Mouse (Mus musculus) testis, postnatal 10 days (tissue): Measurements from ENCODE around the gene Fbxo47.
"Not testable (repeated sequence)": the region's sequence is repeated elsewhere in the genome, so short reads cannot be mapped to it uniquely, and the experiment has no call there.

Experiments
- DNase-seq: peaks from one replicate; pipeline ENCODE4 v3.0.0; 2021; ENCODE audit warnings: low spot score

Fbxo47 gene

GRCm38 (mm10) chr11:97877341-97877740 lies 6.6 kb downstream of the Fbxo47 start:
- DNase-seq, result peak; percentile 6

DNA sequence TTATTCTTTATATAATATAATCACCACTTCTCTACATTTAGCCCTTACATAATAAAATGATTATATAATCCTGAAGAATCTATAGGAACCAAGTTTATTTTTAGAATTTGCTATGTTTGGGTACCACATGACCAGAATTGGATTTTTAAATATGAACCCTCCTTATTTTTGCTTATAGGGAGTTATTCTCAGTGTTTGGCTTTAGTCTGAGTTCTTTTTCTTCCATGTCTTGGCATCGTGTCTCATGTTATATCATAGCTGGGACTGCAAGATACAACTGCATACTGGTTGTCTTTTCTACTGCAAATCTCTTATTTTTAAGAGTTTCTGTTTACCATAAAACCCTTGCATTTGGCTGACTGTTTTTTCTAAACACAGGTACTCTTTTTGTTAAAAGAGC lies 9.6 kb downstream of the Fbxo47 start:
- no peak for DNase-seq

DNA sequence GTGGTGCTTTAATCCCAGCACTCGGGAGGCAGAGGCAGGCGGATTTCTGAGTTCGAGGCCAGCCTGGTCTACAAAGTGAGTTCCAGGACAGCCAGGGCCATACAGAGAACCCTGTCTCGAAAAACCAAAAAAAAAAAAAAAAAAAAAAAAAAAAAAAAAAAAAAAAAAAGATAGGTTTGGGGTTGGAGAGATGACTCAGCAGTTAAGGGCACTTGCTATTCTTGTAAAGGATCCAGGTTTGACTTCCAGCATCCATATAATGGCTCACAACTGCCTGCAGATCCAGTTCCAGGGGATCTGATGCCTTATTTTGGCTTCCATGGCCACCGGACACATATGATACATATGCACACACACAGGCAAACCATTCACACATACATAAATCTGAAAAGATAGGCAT lies 11.6 kb downstream of the Fbxo47 start:
- DNase-seq, result not testable (repeated sequence)

DNA sequence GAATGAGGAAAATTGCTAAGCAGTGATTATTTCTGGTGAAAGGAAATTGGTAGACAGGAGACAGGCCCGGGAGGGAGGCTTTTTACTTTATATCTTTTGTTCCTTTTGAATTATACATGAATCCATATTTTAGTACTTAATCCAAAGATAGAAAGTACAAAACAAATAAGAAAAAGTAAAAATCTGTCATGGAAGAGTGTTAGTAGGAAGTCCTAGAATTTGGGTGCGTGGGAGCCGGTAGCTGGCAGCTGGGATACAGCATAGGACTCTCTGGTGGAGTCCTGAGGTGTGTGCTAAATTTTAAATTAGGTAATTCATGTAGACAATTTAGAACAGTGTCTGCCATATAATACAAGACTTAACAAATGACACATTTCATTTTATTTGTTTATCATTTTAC lies 16.4 kb downstream of the Fbxo47 start:
- DNase-seq, result no peak

- DNase-seq, result no peak
These were observed 17.7 kb downstream of the Fbxo47 start for GRCm38 (mm10) chr11:97866091-97866888.

- DNase-seq, result no peak
These were observed 18.5 kb downstream of the Fbxo47 start for GRCm38 (mm10) chr11:97865421-97865820.

- no peak for DNase-seq
These were observed 21.8 kb downstream of the Fbxo47 start for GRCm38 (mm10) chr11:97862148-97862547.

GRCm38 (mm10) chr11:97855473-97855872 lies 28.5 kb downstream of the Fbxo47 start:
- peak; percentile 17 for DNase-seq

DNA sequence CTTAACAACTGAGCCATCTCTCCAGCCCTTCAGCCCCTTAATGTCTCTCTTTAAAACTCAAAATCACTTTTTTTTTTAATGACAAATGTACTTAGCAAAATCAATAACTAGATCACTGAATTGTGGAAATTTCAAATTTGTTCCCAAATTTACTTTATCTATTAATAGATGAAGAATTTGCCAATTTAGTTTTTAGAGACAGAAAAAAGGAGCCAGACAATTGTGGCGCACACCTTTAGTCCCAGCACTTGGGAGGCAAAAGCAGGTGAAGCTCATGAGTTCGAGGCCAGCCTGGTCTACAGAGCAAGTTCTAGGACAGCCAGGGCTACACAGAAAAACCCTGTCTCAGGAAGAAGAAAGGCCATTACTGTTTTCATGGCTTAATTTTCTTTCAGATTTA lies 32.4 kb downstream of the Fbxo47 start:
- DNase-seq, result peak; percentile 1

DNA sequence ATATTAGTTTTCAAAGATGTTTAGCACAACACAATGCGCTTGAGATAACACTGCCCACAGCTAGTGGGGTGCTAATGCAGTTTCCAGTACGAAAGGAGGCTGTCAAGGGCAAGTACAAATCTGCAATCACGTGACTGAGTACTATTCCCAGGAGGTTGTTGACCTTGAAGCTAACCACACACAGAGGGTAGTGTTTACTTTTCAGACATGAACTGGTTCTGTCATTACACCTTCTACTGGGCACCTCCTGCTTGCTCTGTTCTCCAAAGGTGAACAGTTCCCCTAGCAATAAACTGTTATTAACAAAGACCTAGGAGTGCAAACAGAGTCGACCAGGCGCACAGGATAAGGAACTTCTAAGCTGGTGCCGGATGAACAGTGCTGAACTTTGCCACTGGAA lies 33.6 kb downstream of the Fbxo47 start:
- peak; percentile 33 for DNase-seq

DNA sequence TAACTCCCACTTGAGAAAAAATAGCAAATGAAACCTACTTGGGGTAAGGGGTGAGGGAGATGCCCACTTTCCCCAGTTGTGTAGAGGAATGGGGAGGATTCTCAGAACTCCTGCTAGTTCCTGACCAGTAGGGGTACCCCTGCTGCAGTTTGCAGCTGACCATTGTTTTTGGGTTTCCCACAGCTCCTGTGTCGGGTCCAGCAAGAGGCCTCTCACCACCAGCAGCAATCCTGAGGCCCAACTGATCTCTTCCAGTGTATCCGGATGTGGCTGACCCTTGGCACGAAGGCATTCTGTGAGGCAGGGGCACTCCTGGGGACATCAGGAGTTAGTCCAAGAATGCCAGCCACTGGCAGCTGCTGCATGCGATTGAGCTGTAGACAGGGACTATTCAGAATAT lies 42.0 kb downstream of the Fbxo47 start:
- DNase-seq, result no peak

DNA sequence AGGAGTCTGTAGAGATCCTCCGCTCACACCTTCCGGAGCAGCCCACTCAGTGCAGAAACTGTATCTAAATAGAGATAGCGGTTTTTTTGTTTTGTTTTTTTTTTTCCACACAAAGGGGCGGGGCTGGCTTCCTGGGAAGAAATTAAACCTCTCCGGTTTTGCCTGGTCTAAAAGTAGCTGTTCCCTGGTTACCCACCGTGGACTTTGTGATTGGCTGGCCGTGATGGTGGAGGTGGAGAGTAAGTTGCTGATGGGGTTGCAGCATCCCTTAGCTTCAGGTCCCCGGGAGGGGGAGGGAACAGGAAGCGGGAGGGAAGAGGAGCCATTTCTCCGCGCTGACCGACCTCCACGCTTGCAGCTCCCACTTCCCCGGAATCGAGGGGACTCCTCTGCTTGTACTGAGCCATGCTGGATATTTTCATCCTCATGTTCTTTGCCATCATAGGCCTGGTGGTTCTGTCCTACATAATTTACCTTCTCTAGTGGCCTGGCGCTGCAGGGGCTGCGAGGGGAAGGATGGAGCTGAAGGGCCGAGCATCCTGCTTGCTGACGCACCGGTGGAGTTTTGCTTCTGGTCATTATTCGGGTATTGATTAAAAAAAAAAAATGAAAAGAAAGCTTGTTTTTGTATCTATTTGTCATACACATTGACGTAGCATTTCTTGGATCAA lies 42.8 kb downstream of the Fbxo47 start:
- DNase-seq, result peak; percentile 79

DNA sequence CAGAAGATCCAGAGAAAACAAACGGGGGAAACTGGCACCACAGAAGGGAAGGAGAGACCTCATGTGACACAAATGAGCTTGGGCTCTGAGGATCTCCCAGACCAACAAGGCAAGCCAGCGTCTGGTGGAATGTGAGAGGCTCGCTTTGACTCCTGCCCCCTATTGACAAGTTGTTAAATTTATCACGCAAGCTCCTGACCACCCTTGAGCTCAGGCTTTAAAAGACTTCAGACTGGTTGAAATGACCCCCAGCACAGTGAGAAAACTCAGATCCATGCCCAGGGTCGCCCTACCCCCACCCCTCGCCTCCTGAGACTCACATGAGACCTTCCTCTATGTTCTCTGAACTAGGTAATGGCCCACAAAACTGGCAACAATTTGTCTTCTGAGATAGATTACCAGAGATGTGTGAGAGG lies 43.4 kb downstream of the Fbxo47 start, which contains the start of gene B230217C12Rik:
B230217C12Rik (plus strand) TSS at position 242 of the 416 bp plus-strand sequence.
- peak; percentile 35 for DNase-seq

DNA sequence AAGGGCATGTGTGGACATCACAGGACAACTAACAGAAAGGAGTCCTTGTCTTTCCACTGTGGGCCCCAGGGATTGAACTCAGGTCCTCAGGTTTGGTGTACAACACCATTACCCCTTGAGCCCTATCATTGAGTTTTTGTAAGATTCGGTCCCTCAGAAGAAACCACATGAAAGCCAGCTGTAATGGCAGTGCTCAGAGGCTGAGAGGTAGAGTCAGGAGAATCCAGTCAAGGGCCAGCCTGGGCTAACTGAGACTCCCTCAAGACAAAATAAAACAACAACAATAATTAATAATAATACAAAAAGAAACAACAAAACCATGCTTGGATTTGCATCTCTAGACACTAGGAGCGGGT lies 43.8 kb downstream of the Fbxo47 start:
- no peak for DNase-seq

DNA sequence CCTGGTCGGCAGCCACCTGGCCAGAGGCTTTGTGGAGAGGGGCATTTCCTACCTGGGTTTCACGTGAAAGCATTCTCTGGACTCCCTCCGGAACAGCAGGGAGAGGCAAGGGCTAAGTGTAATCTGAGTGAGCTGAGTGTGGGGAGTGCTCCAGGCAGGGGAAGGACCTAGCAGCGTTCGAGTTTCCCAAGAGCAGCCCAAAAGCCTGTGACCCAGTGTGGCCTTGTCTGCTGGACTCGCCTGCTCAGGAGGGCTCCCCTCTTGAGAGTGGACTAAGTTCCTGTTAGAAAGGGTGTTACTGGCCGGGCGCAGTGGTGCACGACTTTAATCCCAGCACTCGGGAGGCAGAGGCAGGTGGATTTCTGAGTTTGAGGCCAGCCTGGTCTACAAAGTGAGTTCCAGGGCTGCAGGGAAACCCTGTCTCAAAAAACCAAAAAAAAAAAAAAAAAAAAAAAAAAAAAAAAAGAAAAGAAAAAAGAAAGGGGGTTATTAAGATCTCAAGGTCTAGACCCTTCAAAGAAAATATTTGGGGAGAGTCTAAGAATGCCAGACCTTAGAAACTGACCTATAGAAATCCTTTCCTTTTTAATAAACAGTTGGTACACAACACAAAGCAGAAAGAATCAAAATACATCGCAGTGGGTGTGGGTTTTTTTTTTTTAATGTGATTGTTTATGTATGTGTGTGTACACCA lies 44.4 kb downstream of the Fbxo47 start:
- peak; percentile 41 for DNase-seq

- no peak for DNase-seq
These were observed 45.0 kb downstream of the Fbxo47 start for GRCm38 (mm10) chr11:97838779-97839440.

GRCm38 (mm10) chr11:97837641-97838149 lies 46.3 kb downstream of the Fbxo47 start:
- DNase-seq, result peak; percentile 39

DNA sequence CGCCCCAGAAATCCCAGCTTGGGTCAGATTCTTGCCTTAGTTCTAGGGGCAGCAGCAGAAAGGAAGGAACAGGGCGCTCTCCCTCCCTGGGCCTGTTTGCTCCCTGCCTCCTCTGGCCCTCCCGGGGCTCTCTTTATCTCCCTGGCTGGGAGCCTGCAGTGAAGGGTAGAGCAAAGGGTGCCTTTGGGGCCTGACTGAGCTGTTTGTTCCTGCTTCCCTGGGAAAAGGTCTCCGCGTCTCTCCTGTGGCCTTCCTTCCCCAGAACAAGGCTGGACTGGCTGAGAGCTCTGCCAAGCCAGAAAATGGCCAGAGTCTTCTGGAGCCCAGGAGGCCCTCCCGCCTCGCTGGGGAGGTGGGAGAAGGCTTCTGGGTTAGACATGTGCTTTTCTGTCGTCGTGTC lies 46.9 kb downstream of the Fbxo47 start:
- DNase-seq, result not testable (repeated sequence)

DNA sequence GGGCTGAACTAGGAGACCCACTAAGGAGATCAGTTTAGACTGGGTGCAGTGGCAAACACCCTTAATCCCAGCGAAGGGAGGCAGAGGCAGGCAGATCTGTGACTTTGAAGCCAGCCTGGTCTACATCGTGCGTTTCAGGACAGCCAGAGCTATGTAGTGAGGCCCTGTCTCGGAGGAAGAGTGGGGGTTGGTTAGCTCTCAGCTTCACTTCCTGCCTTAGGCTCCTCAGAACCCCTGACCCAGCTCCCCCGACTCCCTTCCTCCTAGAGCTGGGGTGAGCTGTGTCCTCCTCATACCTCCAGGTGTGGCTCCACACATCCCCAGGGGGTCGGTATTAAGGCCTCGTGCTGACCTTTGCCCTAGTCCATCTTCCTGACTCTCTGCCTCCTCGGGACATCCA lies 47.4 kb downstream of the Fbxo47 start:
- no peak for DNase-seq

GRCm38 (mm10) chr11:97833352-97833751 lies 50.6 kb downstream of the Fbxo47 start:
- no peak for DNase-seq

- no peak for DNase-seq
These were observed 52.0 kb downstream of the Fbxo47 start for GRCm38 (mm10) chr11:97832001-97832400.

- no peak for DNase-seq
These were observed 53.5 kb downstream of the Fbxo47 start for GRCm38 (mm10) chr11:97830501-97830900.
